Mouse (Mus musculus) monocyte, adult 5-6 weeks (primary cell): ENCODE data around the gene Krt83. TPM values are rescaled to one million over a fixed set of nuclear protein-coding genes. Genes with fewer than 3 reads are reported as not detected.
"Not testable (repeated sequence)": the region's sequence is repeated elsewhere in the genome, so short reads cannot be mapped to it uniquely, and the experiment has no call there.

ENCODE experiments used
- ATAC-seq: fragments of 153-309, 156-312 bp; replicated peaks from 2 replicates; pipeline ENCODE4 v1.8.0; 2017; ENCODE audit warnings: mild to moderate bottlenecking; ENCODE audit not compliant: low TSS enrichment, insufficient number of reproducible peaks, severe bottlenecking, poor library complexity, low FRiP score
- total RNA-seq: library from RNA; stranded (forward); fragments of 200-1000, 200-491, 200-594 nt; gene quantifications from 3 replicates; pipeline ENCODE4 v1.2.3, GENCODE M21; 2017

Krt83 gene
- not detected in 3 replicates for total RNA-seq

DNA sequence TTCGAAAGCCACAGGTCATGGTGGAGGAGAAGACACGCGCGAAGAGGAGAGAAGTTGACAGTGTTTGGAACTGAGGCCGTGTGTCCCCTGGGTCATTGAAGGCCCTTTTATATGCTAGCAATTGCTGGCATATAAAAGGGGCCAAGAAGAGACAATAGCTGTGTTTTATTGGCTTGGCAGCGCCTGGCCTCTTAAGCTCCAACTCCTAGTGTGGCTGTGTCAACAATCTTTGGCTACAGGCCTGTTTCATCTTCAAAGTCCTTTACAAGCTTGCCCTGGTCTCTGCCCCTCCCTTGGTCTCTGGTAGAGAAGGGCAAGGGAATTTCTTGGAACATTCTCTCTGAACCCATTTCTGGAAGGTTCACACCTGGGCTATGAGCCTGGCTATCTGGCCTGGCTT is at the start of gene Krt83:
TSS of gene Krt83 (minus strand) at position 82 of the 400 bp plus-strand sequence.
- no peak for ATAC-seq

DNA sequence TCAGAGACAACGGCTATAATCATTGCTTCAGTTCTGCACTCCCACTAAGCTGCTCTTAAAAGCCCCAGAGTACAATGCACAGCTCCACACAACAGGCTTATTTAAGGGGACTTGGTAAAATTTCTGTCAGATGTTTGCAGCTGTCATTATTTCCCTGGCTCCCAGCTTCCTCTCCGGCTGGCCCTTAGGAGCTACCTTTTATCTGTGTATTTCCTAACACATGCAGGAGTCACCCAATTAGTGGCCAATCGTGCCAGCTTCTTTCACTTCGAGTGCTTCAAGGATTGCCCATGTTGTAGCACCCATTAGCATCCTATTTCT is 47.2 kb upstream of the Krt83 start:
- no peak for ATAC-seq

GRCm38 (mm10) chr15:101537864-101538579 is 46.7 kb upstream of the Krt83 start:
- no peak for ATAC-seq

GRCm38 (mm10) chr15:101536054-101536850 is 44.9 kb upstream of the Krt83 start:
- no peak for ATAC-seq

GRCm38 (mm10) chr15:101532720-101533119 is 41.4 kb upstream of the Krt83 start, which contains the start of gene Krt84:
Gene Krt84, minus strand, starts transcription at chr15:101532820.
- no peak for ATAC-seq

GRCm38 (mm10) chr15:101522556-101523232 is 31.4 kb upstream of the Krt83 start:
- ATAC-seq: no peak

DNA sequence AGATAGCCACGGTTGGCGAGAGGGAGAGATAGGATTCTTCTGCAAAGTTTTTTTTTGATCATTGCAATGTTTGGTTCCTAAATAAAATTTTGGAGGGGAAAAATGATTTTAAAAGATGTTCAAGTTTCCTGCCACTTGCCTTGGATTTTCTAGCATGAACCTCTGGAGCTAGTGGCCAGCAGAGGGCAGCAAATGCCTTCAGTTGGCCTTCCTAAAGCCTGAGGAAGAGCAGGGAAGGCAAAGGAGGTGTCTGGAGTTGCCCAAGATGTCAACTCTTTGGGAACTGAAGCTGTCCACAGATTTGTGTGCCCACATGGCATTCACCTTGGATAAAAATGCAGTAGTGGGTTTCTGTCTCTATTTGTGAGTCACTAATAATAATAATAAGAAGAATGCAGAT is 28.5 kb upstream of the Krt83 start:
- 0 out of 2 replicates have a peak, but pooled peaks have one; percentile 53 for ATAC-seq

DNA sequence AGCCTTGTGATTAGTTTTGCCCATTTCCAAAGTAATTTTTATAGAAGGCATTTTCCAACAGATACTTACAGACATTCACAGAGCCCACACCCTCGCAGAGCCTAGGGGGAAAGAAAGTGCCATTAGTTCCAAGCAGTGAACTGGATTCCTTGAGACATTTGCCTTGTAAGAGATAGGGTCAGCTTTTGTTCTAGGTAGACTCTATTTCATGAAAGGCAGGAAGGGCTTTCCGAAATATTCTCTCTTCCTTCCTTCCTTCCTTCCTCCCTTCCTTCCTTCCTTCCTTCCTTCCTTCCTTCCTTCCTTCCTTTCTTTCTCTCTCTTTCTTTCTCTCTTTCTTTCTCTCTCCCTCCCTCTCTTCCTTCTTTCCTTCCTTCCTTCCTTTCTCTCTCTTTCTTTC is 25.8 kb upstream of the Krt83 start, which contains the start of gene Gm49425:
TSS of gene Gm49425 (minus strand) at position 101 of the 400 bp plus-strand sequence.
- not testable (repeated sequence) for ATAC-seq

DNA sequence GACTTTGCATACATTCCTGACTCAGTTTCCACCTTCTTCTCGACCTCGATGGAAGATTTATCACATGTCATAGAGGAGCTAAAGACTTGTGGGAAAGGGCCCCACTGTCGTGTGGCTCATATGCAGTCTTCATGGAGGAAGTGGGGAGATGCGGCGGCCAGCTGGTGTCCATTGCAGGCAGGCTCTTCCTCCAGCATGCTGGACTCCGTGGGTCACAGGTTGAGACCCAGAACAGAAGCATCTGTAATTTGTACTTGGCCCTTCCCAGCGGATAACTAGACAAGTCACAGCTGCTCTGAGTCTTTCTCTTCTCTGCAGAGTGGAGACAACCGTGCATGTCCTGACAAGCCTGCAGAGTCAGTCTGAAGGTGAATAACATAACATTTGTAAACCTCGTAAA is 16.9 kb upstream of the Krt83 start:
- ATAC-seq: no peak

GRCm38 (mm10) chr15:101506896-101507758 is 15.8 kb upstream of the Krt83 start:
- no peak for ATAC-seq

- no peak for ATAC-seq
Measured at GRCm38 (mm10) chr15:101497181-101497580, 5.9 kb upstream of the Krt83 start.

GRCm38 (mm10) chr15:101495266-101495665 is 4.0 kb upstream of the Krt83 start:
- no peak for ATAC-seq

- no peak for ATAC-seq
Measured at GRCm38 (mm10) chr15:101494203-101494602, 2.9 kb upstream of the Krt83 start.

DNA sequence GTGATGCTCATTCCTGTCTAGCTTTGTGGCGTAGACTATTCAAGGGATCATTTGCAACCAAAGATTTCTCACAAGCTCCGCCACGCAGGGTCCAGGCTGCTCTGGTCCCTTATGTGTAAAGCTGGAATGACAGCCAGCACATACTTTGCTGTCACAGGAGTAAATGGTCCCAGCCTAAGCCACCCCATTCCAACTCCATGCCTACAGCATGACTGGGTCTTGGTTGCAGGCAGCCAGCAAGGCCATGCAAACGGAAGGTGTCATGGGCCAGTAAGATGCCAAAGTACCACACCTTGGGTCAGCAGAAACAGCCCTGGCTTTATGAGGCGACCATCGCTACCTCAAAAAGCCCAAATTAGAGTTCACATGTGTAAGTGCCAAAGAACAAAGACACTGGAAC is 2.4 kb upstream of the Krt83 start:
- ATAC-seq: no peak

DNA sequence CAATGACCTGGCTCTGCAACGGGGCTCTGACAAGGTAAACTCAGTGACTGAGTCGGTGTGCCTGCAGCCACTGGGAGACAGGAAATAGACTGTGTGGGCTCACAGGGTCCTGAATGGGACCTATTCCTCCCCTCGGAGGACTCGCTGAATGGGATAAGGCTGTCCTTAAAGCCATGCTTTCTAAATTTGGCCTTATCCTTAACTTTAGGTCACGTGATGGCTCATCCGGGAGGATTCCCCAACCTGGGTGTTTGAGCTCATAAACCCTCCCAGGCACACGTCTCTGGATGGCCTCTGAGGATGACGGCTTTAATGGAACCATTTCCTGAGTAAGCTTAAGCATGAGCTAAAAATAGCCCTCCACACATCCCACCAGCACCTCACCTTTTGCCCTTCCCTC is 1.4 kb upstream of the Krt83 start:
- no peak for ATAC-seq

GRCm38 (mm10) chr15:101485911-101486635 is 5.2 kb downstream of the Krt83 start:
- no peak for ATAC-seq

DNA sequence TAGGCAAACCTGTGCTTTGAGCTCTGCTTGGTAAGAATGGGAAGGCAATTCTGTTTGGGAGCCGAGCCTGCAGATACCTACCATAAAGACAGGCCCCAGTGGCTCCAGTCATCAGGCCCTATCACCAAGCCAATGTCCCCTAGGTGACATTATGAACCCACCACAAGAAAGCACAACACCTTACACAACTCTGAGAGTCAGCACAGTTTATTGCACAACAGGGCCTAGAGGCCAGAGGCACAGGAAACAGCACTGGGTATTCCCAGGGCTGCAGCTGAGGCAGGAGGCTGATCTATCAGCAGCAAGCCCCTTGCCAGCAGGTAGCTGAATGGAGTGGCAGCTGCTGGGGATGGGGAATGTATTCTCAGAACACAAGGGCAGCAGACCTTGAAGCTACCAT is 6.4 kb downstream of the Krt83 start:
- no peak for ATAC-seq

GRCm38 (mm10) chr15:101483646-101484045 is 7.7 kb downstream of the Krt83 start:
- no peak for ATAC-seq
